Mouse (Mus musculus) forebrain, embryonic 11.5 days (tissue): Measurements from ENCODE around the gene Zmym2. TPM values are rescaled to one million over a fixed set of nuclear protein-coding genes. Genes with fewer than 3 reads are reported as not detected.

ENCODE experiments used
- ATAC-seq: fragments of 200-750 bp; cut with Nextera tagmentation; replicated peaks from 2 replicates; pipeline ENCODE4 v1.8.0; 2017; ENCODE audit warnings: moderate TSS enrichment; ENCODE audit not compliant: low FRiP score
- DNase-seq: peaks from one replicate; pipeline ENCODE4 v3.0.0-alpha.2; 2017; ENCODE audit warnings: low spot score
- H3K27ac ChIP-seq: fragments of 300-500 bp; sonication (generic); 2 replicates; pipeline ENCODE4 v1.5.1; 2014; ENCODE audit warnings: low read depth, low read length
- H3K27me3 ChIP-seq: fragments of 300-500 bp; sonication (generic); 2 replicates; pipeline ENCODE4 v1.6.1; 2014; ENCODE audit warnings: mild to moderate bottlenecking, low read length, mixed read lengths; ENCODE audit not compliant: control insufficient read depth, insufficient read depth
- H3K36me3 ChIP-seq: fragments of 300-500 bp; sonication (generic); 2 replicates; pipeline ENCODE4 v1.6.1; 2014; ENCODE audit warnings: mild to moderate bottlenecking, low read length, moderate library complexity, mixed read lengths; ENCODE audit not compliant: control insufficient read depth, insufficient read depth
- H3K4me1 ChIP-seq: fragments of 300-500 bp; sonication (generic); replicated peaks from 2 replicates; pipeline ENCODE4 v1.6.1; 2014; ENCODE audit warnings: low read length, mixed read lengths; ENCODE audit not compliant: control insufficient read depth, insufficient read depth
- H3K4me2 ChIP-seq: fragments of 300-500 bp; sonication (generic); 2 replicates; pipeline ENCODE4 v1.6.1; 2014; ENCODE audit warnings: low read depth, mild to moderate bottlenecking, low read length, moderate library complexity, mixed read lengths; ENCODE audit not compliant: severe bottlenecking
- H3K4me3 ChIP-seq: fragments of 300-500 bp; sonication (generic); 2 replicates; pipeline ENCODE4 v1.5.1; 2014; ENCODE audit warnings: low read depth, low read length
- H3K9ac ChIP-seq: fragments of 300-500 bp; sonication (generic); 2 replicates; pipeline ENCODE4 v1.6.1; 2014; ENCODE audit warnings: low read length
- H3K9me3 ChIP-seq: fragments of 300-500 bp; sonication (generic); 2 replicates; pipeline ENCODE4 v1.6.1; 2016; ENCODE audit warnings: low read length, mixed read lengths; ENCODE audit not compliant: control insufficient read depth
- WGBS: fragments of 180-500 bp; shearing (Covaris S2); extraction: QIAGEN DNeasy Blood & Tissue Kit; methylation state at CpG from one replicate; pipeline ENCODE4 v1.1.7; 2014; 5-methylcytosine and 5-hydroxymethylcytosine counted together
- polyA plus RNA-seq: library from polyadenylated mRNA; unstranded; fragments of >200 nt; fragmentation: Nextera tagmentation; extraction: Ambion mirVana; gene quantifications from 2 replicates; pipeline ENCODE4 v1.2.1, GENCODE M21; 2014

Gene Zmym2
- polyA plus RNA-seq, 1 experiment from 2014 or later, result 73.3 TPM

- Histone ChIP-seq H3K27me3 (no peaks in the 10 kb centered on the region), H3K9me3 (no peaks in the 10 kb centered on the region), H3K4me2 (no peak overlapping the region), H3K36me3 (peaks cover 5% of the 10 kb centered on the region), H3K4me3 (no peak overlapping the region), H3K27ac (no peak overlapping the region), H3K9ac (no peak overlapping the region), H3K4me1 (no peaks in the 10 kb centered on the region)
- DNase-seq, result no peak
- 100% methylated on average over 1 of the region's 1 CpGs for WGBS
- no peak for ATAC-seq
Measured at GRCm38 (mm10) chr14:56896521-56896920, 10.1 kb downstream of the Zmym2 start.

GRCm38 (mm10) chr14:56897475-56897874 is 11.0 kb downstream of the Zmym2 start:
- peaks cover 4% of the 10 kb centered on the region for H3K36me3 ChIP-seq
- ATAC-seq, result no peak
- H3K27ac ChIP-seq, result no peak overlapping the region
- H3K9ac ChIP-seq, result no peak overlapping the region
- no peak for DNase-seq
- H3K9me3 ChIP-seq, result no peaks in the 10 kb centered on the region
- H3K27me3 ChIP-seq, result no peaks in the 10 kb centered on the region
- 98% methylated on average over 2 of the region's 2 CpGs for WGBS
- no peak overlapping the region for H3K4me3 ChIP-seq
- H3K4me1 ChIP-seq, result no peaks in the 10 kb centered on the region
- no peak overlapping the region for H3K4me2 ChIP-seq

- H3K9me3 ChIP-seq, result no peaks in the 10 kb centered on the region
- H3K4me3 ChIP-seq, result no peak overlapping the region
- no peak overlapping the region for H3K27ac ChIP-seq
- no peak overlapping the region for H3K4me2 ChIP-seq
- H3K36me3 ChIP-seq, result peaks cover 6% of the 10 kb centered on the region
- H3K9ac ChIP-seq, result no peak overlapping the region
- H3K4me1 ChIP-seq, result no peaks in the 10 kb centered on the region
- no peak for DNase-seq
- no peak for ATAC-seq
- no peaks in the 10 kb centered on the region for H3K27me3 ChIP-seq
Measured at GRCm38 (mm10) chr14:56899656-56900055, 13.2 kb downstream of the Zmym2 start.

- Histone ChIP-seq H3K4me1 (no peaks in the 10 kb centered on the region), H3K4me3 (no peak overlapping the region), H3K27me3 (no peaks in the 10 kb centered on the region), H3K36me3 (peaks cover 7% of the 10 kb centered on the region), H3K9me3 (no peaks in the 10 kb centered on the region), H3K4me2 (no peak overlapping the region), H3K9ac (no peak overlapping the region), H3K27ac (no peak overlapping the region)
- 92% methylated on average over 6 of the region's 6 CpGs for WGBS
- DNase-seq, result no peak
- ATAC-seq, result no peak
Measured at GRCm38 (mm10) chr14:56903039-56903438, 16.6 kb downstream of the Zmym2 start.

- Histone ChIP-seq H3K27ac (no peak overlapping the region), H3K27me3 (no peaks in the 10 kb centered on the region), H3K9me3 (no peaks in the 10 kb centered on the region), H3K4me2 (no peak overlapping the region), H3K4me1 (no peaks in the 10 kb centered on the region), H3K36me3 (peaks cover 7% of the 10 kb centered on the region), H3K9ac (no peak overlapping the region), H3K4me3 (no peak overlapping the region)
- ATAC-seq, result no peak
- 97% methylated on average over 1 of the region's 1 CpGs for WGBS
- DNase-seq, result no peak
Measured at GRCm38 (mm10) chr14:56905696-56906095, 19.2 kb downstream of the Zmym2 start.

- Histone ChIP-seq H3K27ac (no peak overlapping the region), H3K36me3 (peaks cover 2% of the 10 kb centered on the region; the same call in 1 of the 2 replicates), H3K9ac (no peak overlapping the region), H3K4me3 (no peak overlapping the region), H3K4me1 (no peaks in the 10 kb centered on the region), H3K27me3 (no peaks in the 10 kb centered on the region), H3K9me3 (no peaks in the 10 kb centered on the region), H3K4me2 (no peak overlapping the region)
- 79% methylated on average over 3 of the region's 3 CpGs for WGBS
- no peak for DNase-seq
- ATAC-seq, result no peak
Measured at GRCm38 (mm10) chr14:56918532-56918931, 32.1 kb downstream of the Zmym2 start.

GRCm38 (mm10) chr14:56935481-56935880 is 49.0 kb downstream of the Zmym2 start:
- no peaks in the 10 kb centered on the region; the same call in 1 of the 2 replicates for H3K36me3 ChIP-seq
- DNase-seq (no peak), ATAC-seq (no peak)
- H3K9ac ChIP-seq, result no peak overlapping the region
- H3K4me2 ChIP-seq, result no peak overlapping the region
- no peak overlapping the region for H3K4me3 ChIP-seq
- no peaks in the 10 kb centered on the region for H3K4me1 ChIP-seq
- 89% methylated on average over 6 of the region's 6 CpGs for WGBS
- H3K27ac ChIP-seq, result no peak overlapping the region
- H3K9me3 ChIP-seq, result no peaks in the 10 kb centered on the region
- no peaks in the 10 kb centered on the region for H3K27me3 ChIP-seq

GRCm38 (mm10) chr14:56939903-56940302 is 53.5 kb downstream of the Zmym2 start:
- ATAC-seq, result no peak
- no peak overlapping the region for H3K4me2 ChIP-seq
- H3K36me3 ChIP-seq, result no peaks in the 10 kb centered on the region
- no peaks in the 10 kb centered on the region for H3K9me3 ChIP-seq
- no peaks in the 10 kb centered on the region for H3K27me3 ChIP-seq
- 92% methylated on average over 1 of the region's 1 CpGs for WGBS
- H3K27ac ChIP-seq, result no peak overlapping the region
- H3K4me1 ChIP-seq, result no peaks in the 10 kb centered on the region
- no peak overlapping the region for H3K4me3 ChIP-seq
- H3K9ac ChIP-seq, result no peak overlapping the region
- no peak for DNase-seq

GRCm38 (mm10) chr14:56952928-56953327 is 66.5 kb downstream of the Zmym2 start:
- no peak for ATAC-seq
- peaks cover 2% of the 10 kb centered on the region; the same call in 1 of the 2 replicates for H3K36me3 ChIP-seq
- WGBS, result 91% methylated on average over 4 of the region's 4 CpGs

More at GRCm38 (mm10) chr14:56952928-56953327, 66.5 kb downstream of the Zmym2 start:
- no peak overlapping the region for H3K9ac ChIP-seq
- no peak overlapping the region for H3K4me2 ChIP-seq
- no peaks in the 10 kb centered on the region for H3K9me3 ChIP-seq
- no peaks in the 10 kb centered on the region for H3K4me1 ChIP-seq
- H3K4me3 ChIP-seq, result no peak overlapping the region
- no peak overlapping the region for H3K27ac ChIP-seq
- no peaks in the 10 kb centered on the region for H3K27me3 ChIP-seq
- no peak for DNase-seq
